Mouse (Mus musculus) lung, postnatal 10 days (tissue): Measurements from ENCODE around the gene Kcnmb2.

Source experiments
- DNase-seq: peaks from one replicate; pipeline ENCODE4 v3.0.0; 2021

Kcnmb2 gene

GRCm38 (mm10) chr3:31902504-31903330, at the start of gene Kcnmb2:
Kcnmb2 (plus strand) TSS chr3:31902507.
- peak; percentile 19 for DNase-seq

- no peak for DNase-seq
These were observed 38.8 kb upstream of the Kcnmb2 start for GRCm38 (mm10) chr3:31863522-31863921.

- no peak for DNase-seq
These were observed 38.2 kb upstream of the Kcnmb2 start for GRCm38 (mm10) chr3:31864070-31864469.

GRCm38 (mm10) chr3:31871461-31871860, 30.8 kb upstream of the Kcnmb2 start:
- DNase-seq = no peak

GRCm38 (mm10) chr3:31882621-31883131, 19.6 kb upstream of the Kcnmb2 start:
- DNase-seq = no peak

GRCm38 (mm10) chr3:31892653-31893052, 9.7 kb upstream of the Kcnmb2 start:
- no peak for DNase-seq

GRCm38 (mm10) chr3:31903506-31903905, 1.2 kb downstream of the Kcnmb2 start:
- DNase-seq = no peak

GRCm38 (mm10) chr3:31904156-31904555, 1.8 kb downstream of the Kcnmb2 start:
- no peak for DNase-seq

- no peak for DNase-seq
These were observed 8.9 kb downstream of the Kcnmb2 start for GRCm38 (mm10) chr3:31911168-31911567.

GRCm38 (mm10) chr3:31911690-31912089, 9.4 kb downstream of the Kcnmb2 start:
- no peak for DNase-seq

GRCm38 (mm10) chr3:31928544-31928943, 26.2 kb downstream of the Kcnmb2 start:
- no peak for DNase-seq

GRCm38 (mm10) chr3:31934704-31935103, 32.4 kb downstream of the Kcnmb2 start:
- DNase-seq = no peak

- peak; percentile 24 for DNase-seq
These were observed 39.2 kb downstream of the Kcnmb2 start for GRCm38 (mm10) chr3:31941478-31941877.

GRCm38 (mm10) chr3:31954213-31954612, 51.9 kb downstream of the Kcnmb2 start:
- no peak for DNase-seq

GRCm38 (mm10) chr3:31955004-31955403, 52.7 kb downstream of the Kcnmb2 start:
- no peak for DNase-seq

- DNase-seq = no peak
These were observed 57.5 kb downstream of the Kcnmb2 start for GRCm38 (mm10) chr3:31959821-31960220.

- DNase-seq = no peak
These were observed 58.9 kb downstream of the Kcnmb2 start for GRCm38 (mm10) chr3:31961175-31961574.

- no peak for DNase-seq
These were observed 60.8 kb downstream of the Kcnmb2 start for GRCm38 (mm10) chr3:31963076-31963475.

- no peak for DNase-seq
These were observed 77.4 kb downstream of the Kcnmb2 start for GRCm38 (mm10) chr3:31979661-31980060.

GRCm38 (mm10) chr3:31982444-31982843, 80.1 kb downstream of the Kcnmb2 start:
- DNase-seq = no peak

GRCm38 (mm10) chr3:31985103-31985502, 82.8 kb downstream of the Kcnmb2 start:
- no peak for DNase-seq

GRCm38 (mm10) chr3:31991526-31992045, 89.3 kb downstream of the Kcnmb2 start:
- DNase-seq = no peak

GRCm38 (mm10) chr3:32011566-32011965, 109.3 kb downstream of the Kcnmb2 start:
- DNase-seq = no peak

- no peak for DNase-seq
These were observed 110.1 kb downstream of the Kcnmb2 start for GRCm38 (mm10) chr3:32012205-32012931.
